ENCODE assay signal across 8 mouse cellular contexts in the genomic region with DNA sequence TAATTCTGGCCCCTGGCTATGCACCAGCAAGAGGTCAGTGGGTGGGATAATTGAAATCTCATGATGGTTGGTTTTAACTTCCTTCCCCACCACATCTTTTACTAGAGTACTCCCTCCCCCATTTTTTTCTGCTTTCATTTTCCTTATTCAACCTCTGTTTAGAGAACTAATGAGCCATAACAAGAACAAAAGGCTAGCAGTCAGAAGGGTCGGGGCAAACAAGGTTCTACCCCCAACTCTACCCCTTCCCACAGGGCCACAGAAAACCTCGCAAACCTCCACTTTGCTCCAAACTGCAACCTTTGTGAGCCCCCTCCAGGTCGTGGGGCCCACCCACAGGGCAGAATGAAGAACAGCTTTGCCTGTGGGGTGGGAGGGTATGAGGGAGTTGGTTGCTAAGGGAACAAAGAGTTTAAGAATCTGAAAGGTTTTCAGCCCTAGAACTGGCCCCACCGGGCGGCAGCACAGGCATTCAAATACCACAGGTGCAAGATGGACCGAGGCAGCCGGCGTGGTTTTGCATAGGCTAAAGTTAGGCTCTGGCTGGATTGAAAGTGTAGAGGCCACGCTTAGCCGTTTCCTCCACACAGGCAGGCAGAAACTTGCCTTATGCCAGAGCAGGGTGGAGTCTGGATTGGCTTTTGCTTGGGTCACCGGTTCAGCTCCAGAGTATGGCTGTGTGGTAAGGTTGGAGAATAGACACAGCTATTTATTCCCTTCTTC.
A peak's percentile ranks its signal among the peaks of the same experiment; 100 is the strongest.
DNase-seq lines count a peak whose midpoint lies in the region; ATAC-seq and TF ChIP-seq lines count a peak whose summit lies in the region.

No protein-coding gene starts in this region.

- no peak overlapping the region for H3K4me3 ChIP-seq in kidney, adult 2 months (ENCODE audit: insufficient read depth, low read depth, low read length)
- H3K4me3 ChIP-seq in hindbrain, postnatal 0 days (ENCODE audit: low read length): no peak overlapping the region

- ATAC-seq in hindbrain, postnatal 0 days: 0 out of 2 replicates have a peak, but pooled peaks have one; percentile 24

- no peaks in the 10 kb centered on the region for H3K36me3 ChIP-seq in kidney, adult 2 months (ENCODE audit: control insufficient read depth, insufficient read depth, low read length)
- no peaks in the 10 kb centered on the region for H3K36me3 ChIP-seq in hindbrain, postnatal 0 days (ENCODE audit: insufficient read depth, low read length)

- intact Hi-C loops in left cerebral cortex, postnatal 14 days (cut with DNase I): no loop called here
- intact Hi-C loops in heart, postnatal 25 days (cut with DNase I): no loop called here

- no peak overlapping the region for H3K4me2 ChIP-seq in hindbrain, postnatal 0 days (ENCODE audit: low read depth, low read length)

- H3K9ac ChIP-seq in hindbrain, postnatal 0 days (replicated peaks; ENCODE audit: low read length): no peak overlapping the region

- no peaks in the 10 kb centered on the region for H3K27me3 ChIP-seq in kidney, adult 2 months (replicated peaks; ENCODE audit: control insufficient read depth, insufficient read depth, low read length)
- no peaks in the 10 kb centered on the region for H3K27me3 ChIP-seq in hindbrain, postnatal 0 days (ENCODE audit: insufficient read depth, low read length)

- no peak for TF ChIP-seq CTCF in kidney, adult 2 months (conservative IDR thresholded peaks at IDR 0.05; ENCODE audit: insufficient read depth, insufficient read length, low read depth, low read length)
- TF ChIP-seq CTCF in hindbrain, postnatal 0 days (IDR thresholded peaks at IDR 0.05; ENCODE audit: low read depth): no peak

- DNase-seq in kidney, postnatal 4 days: peak; percentile 33 to 56
- DNase-seq in kidney, adult 2 months: no peak
- peak; percentile 75 for DNase-seq in embryo, embryonic 10 days (ENCODE audit: low spot score)
- DNase-seq in hindbrain, postnatal 0 days (ENCODE audit: low spot score): no peak
- DNase-seq in retina, embryonic 14.5 days (ENCODE audit: low spot score): peak; percentile 63
- no peak for DNase-seq in left cerebral cortex, postnatal 14 days (ENCODE audit: low spot score in 2 of 2)
- DNase-seq in frontal cortex, postnatal 25 days (ENCODE audit: low spot score in 2 of 2): no peak
- no peak for DNase-seq in heart, postnatal 25 days (ENCODE audit: low spot score)

- WGBS in kidney, adult 2 months: 46% methylated on average over 11 of the region's 11 CpGs
- 21% methylated on average over 11 of the region's 11 CpGs for WGBS in hindbrain, postnatal 0 days

- H3K27ac ChIP-seq in kidney, adult 2 months (ENCODE audit: insufficient read depth, low read depth, low read length): no peak overlapping the region
- no peak overlapping the region for H3K27ac ChIP-seq in hindbrain, postnatal 0 days

- no peak for TF ChIP-seq POLR2A in kidney, adult 2 months (IDR thresholded peaks at IDR 0.05; ENCODE audit: low read depth, low read length)

- H3K4me1 ChIP-seq in kidney, adult 2 months (ENCODE audit: control insufficient read depth, insufficient read depth, low read length): no peaks in the 10 kb centered on the region
- peaks cover 8% of the 10 kb centered on the region; the same call in 1 of the 2 replicates for H3K4me1 ChIP-seq in hindbrain, postnatal 0 days (ENCODE audit: insufficient read depth, low read length)

- no peaks in the 10 kb centered on the region for H3K9me3 ChIP-seq in hindbrain, postnatal 0 days (ENCODE audit: low read length)

Comparison
In these comparisons a context has a peak if more than half of its experiments do, and no peak if none do; other contexts are left out.
1. DNase-seq: peak in kidney, postnatal 4 days (2 of 2), embryo, embryonic 10 days (single experiment) and retina, embryonic 14.5 days (single experiment); none in kidney, adult 2 months (single experiment), hindbrain, postnatal 0 days (single experiment), left cerebral cortex, postnatal 14 days (0 of 2), frontal cortex, postnatal 25 days (0 of 2) and heart, postnatal 25 days (single experiment).